Mouse (Mus musculus) stomach, embryonic 15.5 days (tissue): ENCODE results near the gene Slc25a45. TPM values are rescaled to one million over a fixed set of nuclear protein-coding genes. Genes with fewer than 3 reads are reported as not detected.

Source experiments
- ATAC-seq: fragments of 200-750 bp; cut with Nextera tagmentation; 2 replicates; pipeline ENCODE4 v1.8.0; 2017; ENCODE audit warnings: low read depth, moderate number of reproducible peaks, moderate TSS enrichment; ENCODE audit not compliant: insufficient read depth, low FRiP score
- H3K27ac ChIP-seq: fragments of 300-500 bp; sonication (generic); 2 replicates; pipeline ENCODE4 v1.5.1; 2015; ENCODE audit warnings: mild to moderate bottlenecking, inconsistent platforms
- H3K27me3 ChIP-seq: fragments of 300-500 bp; sonication (generic); replicated peaks from 2 replicates; pipeline ENCODE4 v1.6.1; 2015; ENCODE audit warnings: inconsistent platforms
- H3K36me3 ChIP-seq: fragments of 300-500 bp; sonication (generic); 2 replicates; pipeline ENCODE4 v1.6.1; 2015; ENCODE audit warnings: inconsistent platforms
- H3K4me1 ChIP-seq: fragments of 300-500 bp; sonication (generic); 2 replicates; pipeline ENCODE4 v1.6.1; 2015; ENCODE audit warnings: inconsistent platforms
- H3K4me2 ChIP-seq: fragments of 300-500 bp; sonication (generic); 2 replicates; pipeline ENCODE4 v1.6.1; 2015; ENCODE audit warnings: mild to moderate bottlenecking, inconsistent platforms
- H3K4me3 ChIP-seq: fragments of 300-500 bp; sonication (generic); replicated peaks from 2 replicates; pipeline ENCODE4 v1.5.1; 2015; ENCODE audit warnings: inconsistent platforms
- H3K9ac ChIP-seq: fragments of 300-500 bp; sonication (generic); 2 replicates; pipeline ENCODE4 v1.6.1; 2015; ENCODE audit warnings: inconsistent platforms
- H3K9me3 ChIP-seq: fragments of 300-500 bp; sonication (generic); 2 replicates; pipeline ENCODE4 v1.6.1; 2016; ENCODE audit warnings: inconsistent platforms
- WGBS: fragments of 180-500 bp; shearing (Covaris S2); methylation state at CpG from one replicate; pipeline ENCODE4 v1.1.7; 2015; 5-methylcytosine and 5-hydroxymethylcytosine counted together
- polyA plus RNA-seq: library from polyadenylated mRNA; unstranded; fragments of >200 nt; fragmentation: Nextera tagmentation; extraction: Ambion mirVana; gene quantifications from 2 replicates; pipeline ENCODE4 v1.2.1, GENCODE M21; 2015

Gene Slc25a45
- polyA plus RNA-seq = 5.5 TPM in 2 replicates

GRCm38 (mm10) chr19:5877618-5878361 lies at the start of gene Slc25a45:
Gene Slc25a45, plus strand, starts transcription at chr19:5877808.
- Histone ChIP-seq H3K9me3 (no peaks in the 10 kb centered on the region), H3K4me3 (peak within 1 kb of the TSS; percentile 11; the same call in 1 of the 2 replicates), H3K27me3 (no peaks in the 10 kb centered on the region), H3K4me2 (peak within 1 kb of the TSS; percentile 36), H3K9ac (no peak within 1 kb of the TSS), H3K36me3 (no peaks in the 10 kb centered on the region), H3K27ac (peak within 1 kb of the TSS; percentile 82), H3K4me1 (peaks cover 30% of the 10 kb centered on the region)
- 43% methylated on average over 15 of the region's 15 CpGs for WGBS
- peak; percentile 50; the same call in 1 of the 2 replicates for ATAC-seq

- Histone ChIP-seq H3K4me2 (no peak overlapping the region), H3K9ac (no peak overlapping the region), H3K4me1 (peaks cover 17% of the 10 kb centered on the region), H3K27ac (no peak overlapping the region), H3K36me3 (no peaks in the 10 kb centered on the region), H3K4me3 (no peak overlapping the region), H3K9me3 (no peaks in the 10 kb centered on the region), H3K27me3 (no peaks in the 10 kb centered on the region)
- 91% methylated on average over 3 of the region's 3 CpGs for WGBS
- ATAC-seq = no peak
Measured at GRCm38 (mm10) chr19:5828155-5828554, 49.5 kb upstream of the Slc25a45 start.

DNA sequence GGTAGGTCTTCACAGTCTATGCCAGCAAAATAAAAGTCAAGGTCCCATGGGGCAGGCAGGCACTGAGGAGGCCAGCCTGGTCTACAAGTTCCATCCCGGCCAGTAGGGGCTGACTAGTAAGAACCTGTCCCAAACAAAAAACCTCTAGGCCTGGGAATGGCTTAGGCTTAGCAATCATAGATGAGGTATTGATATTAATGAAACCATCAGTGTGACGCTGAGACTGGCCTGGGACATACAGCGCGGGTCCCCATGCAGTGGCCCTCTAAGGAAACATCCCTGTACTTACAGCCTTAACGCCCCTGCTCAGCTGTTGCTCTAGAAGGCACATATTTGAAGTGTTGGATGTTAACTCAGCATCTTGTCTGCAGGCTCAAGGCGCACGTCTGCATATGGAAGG lies 48.7 kb upstream of the Slc25a45 start:
- no peak overlapping the region for H3K4me2 ChIP-seq
- no peak overlapping the region for H3K9ac ChIP-seq
- no peaks in the 10 kb centered on the region for H3K9me3 ChIP-seq
- ATAC-seq = no peak
- H3K36me3 ChIP-seq = no peaks in the 10 kb centered on the region
- H3K4me3 ChIP-seq = no peak overlapping the region
- H3K27me3 ChIP-seq = no peaks in the 10 kb centered on the region
- H3K4me1 ChIP-seq = peaks cover 10% of the 10 kb centered on the region
- WGBS = 88% methylated on average over 7 of the region's 7 CpGs
- no peak overlapping the region for H3K27ac ChIP-seq

- ATAC-seq = no peak
- Histone ChIP-seq H3K4me2 (no peak overlapping the region), H3K4me3 (no peak overlapping the region), H3K9me3 (no peaks in the 10 kb centered on the region), H3K27me3 (no peaks in the 10 kb centered on the region), H3K4me1 (no peaks in the 10 kb centered on the region; the same call in 1 of the 2 replicates), H3K9ac (no peak overlapping the region), H3K36me3 (no peaks in the 10 kb centered on the region), H3K27ac (no peak overlapping the region)
- 70% methylated on average over 19 of the region's 19 CpGs for WGBS
Measured at GRCm38 (mm10) chr19:5829958-5830615, 47.5 kb upstream of the Slc25a45 start.

GRCm38 (mm10) chr19:5830776-5831175 lies 46.8 kb upstream of the Slc25a45 start:
- H3K9me3 ChIP-seq = no peaks in the 10 kb centered on the region
- H3K4me3 ChIP-seq = no peak overlapping the region
- no peak overlapping the region for H3K27ac ChIP-seq
- no peaks in the 10 kb centered on the region for H3K36me3 ChIP-seq
- 85% methylated on average over 7 of the region's 7 CpGs for WGBS
- no peak overlapping the region for H3K4me2 ChIP-seq
- no peaks in the 10 kb centered on the region for H3K27me3 ChIP-seq
- no peaks in the 10 kb centered on the region; the same call in 1 of the 2 replicates for H3K4me1 ChIP-seq
- no peak overlapping the region for H3K9ac ChIP-seq
- ATAC-seq = no peak

DNA sequence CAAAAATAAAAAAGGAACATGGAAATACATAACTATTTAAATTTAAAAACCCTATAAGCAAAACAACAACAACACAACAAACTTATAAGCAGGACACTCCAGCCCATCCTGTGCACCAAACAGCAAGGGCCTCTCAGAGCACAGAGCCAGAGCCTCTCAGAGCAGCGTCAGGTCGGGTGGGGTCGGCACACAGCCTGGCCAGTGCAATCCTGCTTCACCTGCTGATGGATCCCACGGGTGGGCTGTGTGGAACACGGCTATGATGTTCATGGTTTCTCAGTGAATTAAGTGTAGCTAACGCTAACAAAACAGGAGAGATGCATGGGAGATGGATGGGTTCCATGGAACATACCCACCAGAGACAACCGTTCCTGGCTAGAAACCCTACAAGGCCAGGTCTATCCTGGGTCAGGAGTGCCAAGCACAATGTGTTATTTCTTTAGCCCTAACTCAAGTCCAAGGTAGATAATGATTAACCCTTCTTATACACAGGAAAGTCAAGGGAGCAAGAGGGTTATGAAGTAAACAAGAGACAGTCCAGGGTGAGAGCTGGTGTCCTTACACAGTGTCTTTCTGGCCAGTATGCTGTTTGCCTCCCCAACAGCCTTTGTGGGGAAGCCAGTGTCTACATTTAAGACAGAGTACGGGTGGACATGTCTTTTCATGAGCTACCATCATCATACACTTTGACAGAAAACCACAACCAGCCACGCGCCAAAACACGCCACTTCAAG lies 46.2 kb upstream of the Slc25a45 start:
- Histone ChIP-seq H3K9ac (no peak overlapping the region), H3K4me2 (no peak overlapping the region), H3K4me3 (no peak overlapping the region), H3K36me3 (no peaks in the 10 kb centered on the region), H3K27me3 (no peaks in the 10 kb centered on the region), H3K9me3 (no peaks in the 10 kb centered on the region), H3K27ac (no peak overlapping the region), H3K4me1 (no peaks in the 10 kb centered on the region; the same call in 1 of the 2 replicates)
- 76% methylated on average over 11 of the region's 11 CpGs for WGBS
- ATAC-seq = no peak

DNA sequence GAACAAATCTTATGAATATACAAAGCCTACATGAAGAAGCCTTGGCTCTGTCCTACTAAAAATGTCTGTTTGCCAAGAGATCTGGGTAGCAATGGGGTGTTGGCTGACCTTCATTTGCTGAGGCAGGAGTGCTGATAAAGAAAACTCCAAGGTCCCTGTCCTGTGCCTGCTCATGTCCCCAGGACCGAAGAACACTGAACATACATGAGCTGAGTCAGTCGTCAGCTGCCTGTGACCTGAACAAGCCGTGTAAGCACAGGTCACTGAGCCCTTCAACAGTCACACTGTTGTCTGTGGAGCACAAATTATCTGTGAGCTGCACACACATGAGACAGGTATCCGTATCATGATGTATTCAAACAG lies 45.7 kb upstream of the Slc25a45 start:
- Histone ChIP-seq H3K4me3 (no peak overlapping the region), H3K4me2 (no peak overlapping the region), H3K36me3 (no peaks in the 10 kb centered on the region), H3K27ac (no peak overlapping the region), H3K4me1 (no peaks in the 10 kb centered on the region; the same call in 1 of the 2 replicates), H3K27me3 (no peaks in the 10 kb centered on the region), H3K9me3 (no peaks in the 10 kb centered on the region), H3K9ac (no peak overlapping the region)
- 78% methylated on average over 4 of the region's 4 CpGs for WGBS
- ATAC-seq = no peak

GRCm38 (mm10) chr19:5832326-5832725 lies 45.3 kb upstream of the Slc25a45 start:
- 65% methylated on average over 6 of the region's 6 CpGs for WGBS
- Histone ChIP-seq H3K36me3 (no peaks in the 10 kb centered on the region), H3K4me1 (no peaks in the 10 kb centered on the region; the same call in 1 of the 2 replicates), H3K4me3 (no peak overlapping the region), H3K27ac (no peak overlapping the region), H3K9me3 (no peaks in the 10 kb centered on the region), H3K27me3 (no peaks in the 10 kb centered on the region), H3K9ac (no peak overlapping the region), H3K4me2 (no peak overlapping the region)
- ATAC-seq = no peak

GRCm38 (mm10) chr19:5833287-5834100 lies 44.1 kb upstream of the Slc25a45 start:
- Histone ChIP-seq H3K36me3 (no peaks in the 10 kb centered on the region), H3K9me3 (no peaks in the 10 kb centered on the region), H3K4me1 (peaks cover 5% of the 10 kb centered on the region; the same call in 1 of the 2 replicates), H3K4me2 (no peak overlapping the region), H3K27me3 (no peaks in the 10 kb centered on the region), H3K9ac (no peak overlapping the region), H3K27ac (no peak overlapping the region), H3K4me3 (no peak overlapping the region)
- WGBS = 85% methylated on average over 10 of the region's 10 CpGs
- no peak for ATAC-seq

GRCm38 (mm10) chr19:5834260-5834925 lies 43.2 kb upstream of the Slc25a45 start:
- Histone ChIP-seq H3K27me3 (no peaks in the 10 kb centered on the region), H3K27ac (no peak overlapping the region), H3K4me3 (no peak overlapping the region), H3K9me3 (no peaks in the 10 kb centered on the region), H3K4me1 (peaks cover 6% of the 10 kb centered on the region; the same call in 1 of the 2 replicates), H3K36me3 (no peaks in the 10 kb centered on the region), H3K4me2 (no peak overlapping the region), H3K9ac (no peak overlapping the region)
- no peak for ATAC-seq
- WGBS = 82% methylated on average over 12 of the region's 12 CpGs
